Mouse (Mus musculus) heart, postnatal 0 days (tissue): ENCODE results near the gene Chd9. TPM values are rescaled to one million over a fixed set of nuclear protein-coding genes. Genes with fewer than 3 reads are reported as not detected.

Experiments used
- ATAC-seq: fragments of 200-750 bp; cut with Nextera tagmentation; 2 replicates; pipeline ENCODE4 v1.8.0; 2017; ENCODE audit warnings: low read depth, moderate number of reproducible peaks, moderate library complexity; ENCODE audit not compliant: insufficient read depth
- DNase-seq: peaks from one replicate; pipeline ENCODE4 v3.0.0-alpha.2; 2016; ENCODE audit warnings: low spot score
- H3K27ac ChIP-seq: fragments of 300-500 bp; sonication (generic); 2 replicates; pipeline ENCODE4 v1.5.1; 2014; ENCODE audit warnings: low read depth, mild to moderate bottlenecking
- H3K27me3 ChIP-seq: fragments of 300-500 bp; sonication (generic); 2 replicates; pipeline ENCODE4 v1.6.1; 2014; ENCODE audit warnings: low read length, mixed read lengths; ENCODE audit not compliant: control insufficient read depth, insufficient read depth
- H3K36me3 ChIP-seq: fragments of 300-500 bp; sonication (generic); replicated peaks from 2 replicates; pipeline ENCODE4 v1.6.1; 2014; ENCODE audit warnings: low read length, mixed read lengths; ENCODE audit not compliant: control insufficient read depth, insufficient read depth
- H3K4me1 ChIP-seq: fragments of 300-500 bp; sonication (generic); 2 replicates; pipeline ENCODE4 v1.6.1; 2014; ENCODE audit warnings: antibody characterized with exemption; ENCODE audit not compliant: control insufficient read depth, insufficient read depth
- H3K4me2 ChIP-seq: fragments of 300-500 bp; sonication (generic); 2 replicates; pipeline ENCODE4 v1.6.1; 2014; ENCODE audit warnings: low read depth, mild to moderate bottlenecking, low read length, moderate library complexity
- H3K4me3 ChIP-seq: fragments of 300-500 bp; sonication (generic); 2 replicates; pipeline ENCODE4 v1.5.1; 2014; ENCODE audit warnings: low read depth, low read length
- H3K9ac ChIP-seq: fragments of 300-500 bp; sonication (generic); replicated peaks from 2 replicates; pipeline ENCODE4 v1.6.1; 2014; ENCODE audit warnings: low read depth, low read length, mixed read lengths
- H3K9me3 ChIP-seq: fragments of 300-500 bp; sonication (generic); replicated peaks from 2 replicates; pipeline ENCODE4 v1.6.1; 2016; ENCODE audit warnings: low read length; ENCODE audit not compliant: control insufficient read depth
- CTCF ChIP-seq: IDR thresholded peaks from 2 replicates; pipeline ENCODE4 v1.5.1; 2016; ENCODE audit warnings: antibody characterized with exemption, control low read depth, low read depth
- EP300 ChIP-seq: IDR thresholded peaks from 2 replicates; pipeline ENCODE4 v1.6.1; 2016; ENCODE audit warnings: antibody characterized with exemption, low read depth
- WGBS: fragments of 180-500 bp; shearing (Covaris S2); extraction: QIAGEN DNeasy Blood & Tissue Kit; methylation state at CpG from one replicate; pipeline ENCODE4 v1.1.7; 2014; 5-methylcytosine and 5-hydroxymethylcytosine counted together
- polyA plus RNA-seq: library from polyadenylated mRNA; unstranded; fragments of >200 nt; fragmentation: Nextera tagmentation; extraction: Ambion mirVana; gene quantifications from 2 replicates; pipeline ENCODE4 v1.2.1, GENCODE M21; 2015
- total RNA-seq: library from RNA; depleted of rRNA; stranded (reverse); fragments of >200 nt; gene quantifications from 2 replicates; pipeline ENCODE4 v1.2.3, GENCODE M21; 2014; ENCODE audit warnings: low replicate concordance

The Chd9 gene
- total and polyA plus RNA-seq, 2 experiments from 2014 or later = 38.9 to 44.1 TPM

- Histone ChIP-seq H3K4me2 (no peak overlapping the region), H3K27ac (no peak overlapping the region), H3K27me3 (no peaks in the 10 kb centered on the region), H3K36me3 (peaks cover 13% of the 10 kb centered on the region), H3K4me1 (no peaks in the 10 kb centered on the region; the same call in 1 of the 2 replicates), H3K9me3 (no peaks in the 10 kb centered on the region), H3K4me3 (no peak overlapping the region), H3K9ac (no peak overlapping the region)
- ATAC-seq (no peak), DNase-seq (no peak)
- no peak for TF ChIP-seq EP300
- no peak for TF ChIP-seq CTCF
Observed at GRCm38 (mm10) chr8:91059086-91059578, 231.0 kb downstream of the Chd9 start.

- Histone ChIP-seq H3K27ac (no peak overlapping the region), H3K4me3 (no peak overlapping the region), H3K9me3 (no peaks in the 10 kb centered on the region), H3K27me3 (no peaks in the 10 kb centered on the region), H3K9ac (no peak overlapping the region), H3K4me1 (no peaks in the 10 kb centered on the region; the same call in 1 of the 2 replicates), H3K4me2 (no peak overlapping the region), H3K36me3 (peaks cover 8% of the 10 kb centered on the region; the same call in 1 of the 2 replicates)
- ATAC-seq (no peak), DNase-seq (no peak)
- 64% methylated on average over 7 of the region's 7 CpGs for WGBS
- TF ChIP-seq CTCF = no peak
- TF ChIP-seq EP300 = no peak
Observed at GRCm38 (mm10) chr8:91059884-91060510, 231.8 kb downstream of the Chd9 start.

- no peak overlapping the region for H3K4me3 ChIP-seq
- peaks cover 3% of the 10 kb centered on the region; the same call in 1 of the 2 replicates for H3K36me3 ChIP-seq
- no peaks in the 10 kb centered on the region for H3K27me3 ChIP-seq
- no peak overlapping the region for H3K9ac ChIP-seq
- ATAC-seq (no peak), DNase-seq (no peak)
- 73% methylated on average over 19 of the region's 19 CpGs for WGBS
- H3K27ac ChIP-seq = no peak overlapping the region
- no peaks in the 10 kb centered on the region; the same call in 1 of the 2 replicates for H3K4me1 ChIP-seq
- no peaks in the 10 kb centered on the region for H3K9me3 ChIP-seq
- no peak overlapping the region for H3K4me2 ChIP-seq
- TF ChIP-seq EP300 (no peak), CTCF (no peak)
Observed at GRCm38 (mm10) chr8:91060555-91061471, 232.7 kb downstream of the Chd9 start.

- DNase-seq (no peak), ATAC-seq (no peak)
- Histone ChIP-seq H3K9ac (no peak overlapping the region), H3K36me3 (no peaks in the 10 kb centered on the region), H3K4me3 (no peak overlapping the region), H3K9me3 (no peaks in the 10 kb centered on the region), H3K27me3 (no peaks in the 10 kb centered on the region), H3K4me2 (no peak overlapping the region), H3K4me1 (peaks cover 9% of the 10 kb centered on the region), H3K27ac (no peak overlapping the region)
- no peak for TF ChIP-seq CTCF
- TF ChIP-seq EP300 = no peak
- 56% methylated on average over 4 of the region's 4 CpGs for WGBS
Observed at GRCm38 (mm10) chr8:91065179-91065578, 237.0 kb downstream of the Chd9 start.

- TF ChIP-seq EP300 = no peak
- no peak for TF ChIP-seq CTCF
- H3K4me1 ChIP-seq = peaks cover 22% of the 10 kb centered on the region
- H3K27ac ChIP-seq = peak overlapping the region; percentile 97
- no peak for DNase-seq
- no peaks in the 10 kb centered on the region for H3K9me3 ChIP-seq
- peak overlapping the region; percentile 97 for H3K4me3 ChIP-seq
- WGBS = 7% methylated on average over 10 of the region's 10 CpGs
- H3K4me2 ChIP-seq = peak overlapping the region; percentile 76
- H3K27me3 ChIP-seq = no peaks in the 10 kb centered on the region
- 0 out of 2 replicates have a peak, but pooled peaks cover 8% of the 10 kb centered on the region for H3K36me3 ChIP-seq
- peak overlapping the region; percentile 94; the same call in 1 of the 2 replicates for H3K9ac ChIP-seq
- ATAC-seq = no peak
Observed at GRCm38 (mm10) chr8:91069407-91069806, 241.3 kb downstream of the Chd9 start.
